Mouse (Mus musculus) bone marrow macrophage, adult 2 months (primary cell): ENCODE measurements around the gene Caly.

Experiments used
- CTCF ChIP-seq: IDR thresholded peaks from 2 replicates; pipeline ENCODE4 v1.5.1; 2012; ENCODE audit warnings: low read depth, mild to moderate bottlenecking, low read length, moderate library complexity
- POLR2A ChIP-seq: IDR thresholded peaks from 2 replicates; pipeline ENCODE4 v1.6.1; 2012; ENCODE audit warnings: mild to moderate bottlenecking, low read depth, low read length, borderline replicate concordance

DNA sequence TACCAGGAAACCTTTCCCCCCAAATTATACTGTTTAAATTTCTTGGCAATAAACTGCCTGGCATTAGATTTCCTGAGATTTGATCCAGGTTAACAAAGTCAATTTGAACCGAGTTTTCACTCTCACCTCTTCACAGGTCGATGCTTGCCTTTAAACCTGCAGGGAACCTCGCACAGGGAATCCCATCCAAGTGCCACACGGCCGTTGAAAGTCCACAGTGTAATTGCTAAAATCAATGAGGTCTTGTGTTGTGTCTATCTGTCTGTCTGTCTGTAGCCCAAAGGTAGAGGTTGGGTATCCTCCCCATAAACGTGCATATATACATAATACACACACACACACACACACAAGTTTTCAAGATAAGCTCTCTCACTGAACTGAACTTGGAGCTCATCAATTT, 15.0 kb downstream of the Caly start:
- TF ChIP-seq CTCF, result no peak
- TF ChIP-seq POLR2A, result no peak
